Mouse (Mus musculus) embryo, embryonic 11.5 days (tissue): Measurements from ENCODE around the gene Rbfox2.
A peak's percentile ranks its signal among the peaks of the same experiment; 100 is the strongest.

Source experiments
- DNase-seq: peaks from one replicate; pipeline ENCODE4 v3.0.0-alpha.2; 2012; ENCODE audit warnings: low read depth, low spot score

Rbfox2 gene

DNA sequence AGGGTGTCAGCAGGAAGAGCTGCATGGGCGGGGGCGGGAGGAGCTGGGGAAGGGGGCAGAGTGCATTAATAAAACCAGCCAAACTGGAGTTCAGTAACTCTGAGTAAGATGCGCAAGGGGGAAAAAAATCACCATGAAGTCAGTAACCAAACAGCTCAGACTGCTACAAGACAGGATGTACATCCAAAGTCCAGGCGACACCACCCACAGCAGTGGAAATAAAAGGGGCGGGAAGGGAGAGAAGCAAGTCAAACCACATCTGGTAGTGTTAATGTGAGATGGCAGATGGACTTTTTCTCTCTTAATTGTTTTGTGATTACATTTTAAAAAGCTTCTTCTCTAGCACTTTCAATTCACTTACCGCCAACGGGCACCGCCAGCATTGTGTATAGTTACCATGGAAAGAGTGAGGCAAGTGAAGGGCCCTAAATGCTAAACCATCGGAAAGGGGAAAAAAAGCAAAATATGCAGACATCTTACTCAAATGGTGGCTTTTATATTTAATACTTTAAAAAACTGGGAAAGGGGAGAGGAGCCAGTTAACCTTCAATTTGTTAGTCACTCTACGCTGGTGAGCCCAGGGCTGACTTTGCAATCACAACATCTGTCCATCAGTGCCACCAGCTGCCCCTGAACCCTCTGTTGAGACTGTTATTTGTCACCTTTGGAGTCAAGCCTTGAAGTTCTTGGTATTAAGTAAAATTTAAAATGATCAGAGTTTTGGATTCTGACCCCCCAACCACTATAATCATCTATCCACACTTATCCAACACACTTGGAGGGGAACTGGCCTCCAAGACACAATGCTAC lies 202.2 kb downstream of the Rbfox2 start:
- no peak for DNase-seq

DNA sequence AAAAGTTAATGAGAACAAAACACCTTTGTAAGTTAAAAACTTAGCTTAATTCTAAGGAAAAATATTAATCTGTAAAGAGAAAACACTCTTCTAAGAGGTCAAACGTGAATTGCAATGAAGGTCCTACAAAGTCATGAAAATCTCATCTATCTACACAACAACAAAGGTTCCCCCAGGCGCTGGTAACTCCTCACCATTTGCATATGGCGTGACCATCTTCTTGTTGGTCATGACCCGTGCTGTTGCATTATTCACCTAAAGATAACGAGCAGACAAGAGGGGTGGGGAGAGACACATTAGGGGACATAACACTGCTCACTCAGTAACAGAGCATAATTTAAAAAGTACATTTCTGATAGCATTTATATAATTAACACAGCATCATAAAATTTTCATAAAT lies 204.1 kb downstream of the Rbfox2 start:
- no peak for DNase-seq

DNA sequence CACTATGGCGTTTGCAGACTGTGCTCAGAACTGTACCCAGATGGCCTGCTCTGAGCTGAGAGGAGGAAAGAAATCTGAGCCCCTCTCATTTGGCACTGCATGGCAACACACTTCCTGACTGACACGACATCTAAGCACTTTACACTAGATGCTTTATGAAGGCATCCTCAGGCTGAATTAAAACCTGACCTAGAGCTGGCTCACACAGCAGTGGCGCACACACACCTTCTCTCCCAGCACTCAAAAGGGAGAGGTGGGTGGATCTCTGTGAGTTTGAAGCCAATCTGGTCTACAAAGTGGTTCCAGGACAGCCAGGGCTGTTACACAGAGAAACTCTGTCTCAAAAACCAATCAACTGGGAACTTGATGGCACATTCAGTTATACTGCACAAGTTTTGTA lies 207.0 kb downstream of the Rbfox2 start:
- DNase-seq = no peak

DNA sequence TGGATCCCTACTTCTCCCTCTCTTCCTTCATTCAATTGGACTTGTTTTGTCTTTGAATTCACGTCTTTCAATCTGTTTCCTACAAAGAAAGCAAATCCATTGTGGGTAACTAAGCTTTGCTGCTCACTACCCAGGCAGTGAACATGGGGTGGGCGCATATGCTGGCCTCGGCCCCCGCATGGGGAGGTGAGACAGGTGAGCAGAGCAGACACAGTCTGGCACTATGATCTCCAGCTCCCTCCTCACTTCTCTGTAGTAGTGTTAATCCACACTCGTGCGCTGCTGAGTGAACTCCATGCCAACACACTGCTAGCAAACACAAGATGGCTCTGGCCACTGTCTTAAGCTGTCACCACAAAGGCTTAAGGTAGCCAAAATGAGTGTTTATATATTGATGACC lies 209.4 kb downstream of the Rbfox2 start:
- DNase-seq = no peak

DNA sequence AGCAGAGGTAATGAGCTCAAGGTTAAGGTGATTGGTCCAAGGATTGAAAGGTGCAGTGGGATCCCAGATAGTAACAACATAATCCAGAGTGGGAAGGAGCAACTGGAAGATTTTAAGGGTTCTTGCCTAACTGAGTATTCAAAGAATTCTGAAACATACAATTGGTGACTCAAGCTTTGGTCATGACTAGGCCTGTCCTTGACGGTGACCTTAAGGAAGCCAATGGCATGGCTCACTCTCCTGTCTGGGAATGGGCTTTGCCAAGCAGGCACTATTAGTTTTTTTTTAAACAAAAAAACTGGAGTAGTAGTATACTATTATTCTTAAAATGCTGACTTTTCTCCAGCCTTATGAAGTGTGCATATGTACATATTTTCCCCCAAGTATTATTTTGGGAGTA lies 211.6 kb downstream of the Rbfox2 start:
- no peak for DNase-seq

DNA sequence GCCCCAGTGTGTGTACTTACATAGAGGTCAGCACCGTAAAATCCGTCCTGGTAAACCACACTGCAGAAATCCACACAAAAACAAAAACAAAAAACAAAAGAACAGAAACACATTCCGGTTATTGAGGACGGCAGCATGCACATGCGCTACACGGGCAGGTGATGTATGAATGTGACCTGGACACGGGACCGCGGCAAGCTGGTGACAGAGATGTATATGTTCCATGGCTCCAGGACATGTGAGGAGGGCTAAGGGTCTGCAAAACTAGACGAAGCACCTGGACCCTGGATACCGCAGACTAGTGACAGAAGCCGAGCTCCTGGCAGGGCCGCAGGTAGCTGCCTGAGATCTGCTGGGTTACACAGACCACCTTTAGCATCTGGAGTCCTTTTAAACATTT lies 212.4 kb downstream of the Rbfox2 start:
- no peak for DNase-seq

DNA sequence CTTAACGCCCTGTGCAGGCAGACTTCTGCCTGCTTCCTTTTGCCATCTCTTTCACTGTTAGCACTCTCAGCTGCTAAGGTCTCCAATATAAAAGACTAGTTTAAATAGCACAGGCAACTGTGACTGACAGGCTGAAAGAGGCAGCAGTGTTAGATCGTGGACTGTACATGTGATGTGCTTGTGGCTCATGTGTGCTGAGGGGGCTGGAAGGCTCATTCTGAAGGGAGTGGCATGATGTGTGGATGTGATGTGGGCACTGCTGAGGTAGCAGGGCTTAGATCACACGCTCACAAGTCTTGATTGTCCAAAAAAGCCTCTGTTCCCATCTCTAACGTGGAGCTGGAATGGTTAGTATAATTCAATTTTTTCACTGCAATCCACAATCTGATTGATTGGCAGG lies 215.4 kb downstream of the Rbfox2 start:
- no peak for DNase-seq

DNA sequence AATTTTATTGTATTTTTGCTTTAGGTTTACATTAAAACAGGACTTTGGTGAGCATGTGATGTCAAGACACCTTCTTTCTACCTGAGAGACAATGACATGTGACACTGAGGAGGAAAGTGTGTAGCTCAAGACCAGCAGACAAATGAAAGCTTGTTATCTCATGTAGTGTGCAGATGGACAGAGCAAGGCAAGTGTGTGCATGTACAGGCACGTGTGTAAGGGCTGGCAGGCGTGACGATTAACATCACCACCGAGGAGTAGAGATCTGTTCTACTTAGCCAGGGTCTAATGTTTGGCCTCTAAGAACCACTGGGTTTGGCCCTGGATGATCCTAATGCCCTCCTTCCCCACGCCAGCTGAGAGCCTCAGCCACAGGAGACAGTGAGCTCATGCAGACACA lies 216.3 kb downstream of the Rbfox2 start:
- no peak for DNase-seq

DNA sequence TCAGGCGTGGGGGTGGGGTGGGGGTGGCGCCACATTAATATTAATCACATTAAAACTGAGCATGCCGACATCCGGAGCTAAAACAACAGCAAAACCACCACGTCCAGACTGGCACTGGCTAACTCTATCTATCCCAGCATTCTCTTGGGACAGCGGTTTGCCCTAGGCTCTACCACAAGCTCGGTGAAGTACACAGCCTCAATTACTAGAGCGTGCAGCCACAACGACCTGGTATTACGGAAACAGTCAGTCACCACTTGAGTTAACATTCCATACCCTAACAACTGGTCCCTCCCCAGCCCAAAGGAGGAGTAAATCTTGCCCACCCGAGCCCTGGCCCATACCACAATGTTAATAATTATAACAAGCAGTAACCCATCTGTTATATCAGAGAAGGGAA lies 217.6 kb downstream of the Rbfox2 start:
- no peak for DNase-seq

DNA sequence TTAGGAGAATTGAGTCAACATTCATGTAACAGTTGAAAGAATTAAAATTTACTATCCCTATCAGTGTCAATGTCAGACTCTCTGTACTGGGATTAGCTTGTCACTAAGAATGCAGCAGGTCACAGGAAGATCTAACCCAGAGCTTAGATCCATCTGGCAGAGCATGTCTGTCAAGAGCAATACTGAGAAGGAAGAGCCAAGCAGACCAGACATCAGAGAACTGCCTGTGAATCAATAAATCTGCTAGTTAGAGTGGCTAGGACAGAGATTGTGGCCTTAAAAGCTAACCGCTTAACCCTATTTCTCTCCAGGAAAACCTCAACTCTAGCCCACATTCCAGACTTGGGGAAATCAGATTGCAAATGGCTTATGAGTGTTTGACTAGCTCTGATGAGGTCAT lies 220.3 kb downstream of the Rbfox2 start:
- DNase-seq = no peak

DNA sequence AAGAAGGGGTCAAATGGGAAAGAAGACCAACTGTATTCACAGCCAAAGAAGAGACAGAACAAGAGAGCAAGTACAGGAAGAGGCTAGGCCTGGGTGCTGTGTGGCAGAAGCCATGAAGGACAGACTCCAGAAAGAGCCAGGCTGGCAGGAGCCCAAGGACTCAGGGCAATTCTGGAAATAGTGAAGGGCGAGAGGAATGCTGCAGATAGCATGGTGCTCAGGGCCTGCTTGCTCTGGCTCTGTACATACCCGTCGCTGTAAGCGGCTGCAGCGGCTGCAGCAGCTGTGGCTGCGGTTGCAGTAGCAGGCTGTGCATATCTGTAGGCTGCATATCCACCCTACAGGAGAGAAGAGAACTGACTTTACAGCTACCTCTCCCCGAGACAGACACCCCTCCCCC lies 221.0 kb downstream of the Rbfox2 start:
- DNase-seq = no peak

DNA sequence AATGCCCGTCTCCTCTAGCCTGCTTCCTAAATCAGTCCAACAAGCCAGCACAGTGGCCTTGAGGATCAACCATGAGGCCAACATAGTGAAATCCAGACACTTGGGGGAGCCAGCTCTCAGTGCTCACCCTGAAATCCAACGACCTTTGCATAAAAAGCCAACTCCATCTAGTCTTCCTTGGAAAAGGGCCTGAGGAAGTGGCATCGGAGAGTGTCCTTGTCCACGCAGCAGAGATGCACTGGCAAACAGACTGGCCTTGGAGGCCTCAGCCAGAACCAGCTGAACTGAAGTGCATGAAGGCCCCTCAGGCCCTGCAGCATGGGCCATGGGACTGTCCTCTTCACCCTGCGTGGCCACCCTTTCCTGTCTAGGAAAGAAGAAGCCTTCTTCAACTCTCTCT lies 225.3 kb downstream of the Rbfox2 start:
- DNase-seq = no peak

DNA sequence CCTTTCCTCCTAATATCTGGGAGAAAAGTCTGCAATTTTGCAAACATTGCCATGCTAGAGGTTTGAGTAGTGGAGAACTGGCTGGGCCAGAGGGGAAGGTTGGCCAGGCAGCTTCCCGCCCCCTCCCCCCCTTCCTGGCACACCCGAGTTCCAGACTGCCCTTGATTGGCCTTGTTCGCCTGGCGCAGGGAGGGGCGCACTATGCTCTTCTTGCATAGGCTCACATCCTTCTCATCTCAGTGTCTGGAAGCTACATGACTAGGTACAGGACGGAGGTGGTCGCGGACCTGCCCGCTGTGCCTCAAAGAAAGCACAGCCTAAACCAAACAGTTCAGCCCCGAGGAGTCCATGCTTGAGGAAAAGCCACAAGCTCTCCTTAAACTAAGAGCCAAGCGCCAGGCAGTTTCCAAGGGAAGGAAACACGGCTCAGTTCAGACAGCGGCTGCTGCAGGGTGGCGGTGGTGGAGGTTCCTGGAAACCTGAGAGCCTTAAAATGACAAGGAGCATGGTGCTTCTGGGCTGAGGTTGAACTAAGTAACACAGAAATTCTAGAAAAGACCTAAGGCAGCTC lies 226.0 kb downstream of the Rbfox2 start:
- DNase-seq = no peak

DNA sequence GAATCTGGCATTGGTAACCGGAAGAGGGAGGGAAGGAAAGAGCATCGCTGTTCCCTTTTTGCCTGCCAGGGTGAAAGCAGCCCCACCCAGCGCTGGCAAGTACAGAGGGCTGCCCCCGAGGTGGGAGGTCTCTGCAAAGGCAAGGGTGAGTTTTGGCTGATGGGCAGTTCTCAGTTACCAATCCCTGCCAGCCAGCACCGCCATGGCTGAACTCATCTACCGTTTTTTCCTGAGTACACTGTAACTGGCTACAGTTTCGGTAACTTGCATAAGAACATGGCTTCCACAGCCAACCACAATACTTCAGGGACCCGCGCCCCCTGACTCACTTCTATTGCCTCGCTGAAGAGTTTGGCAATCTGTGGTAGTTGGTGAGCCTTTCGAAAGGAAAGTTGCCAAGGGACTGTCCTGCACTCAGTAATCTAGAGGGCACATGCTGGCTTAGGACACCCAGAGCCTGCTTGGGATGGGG lies 226.9 kb downstream of the Rbfox2 start:
- DNase-seq = no peak

DNA sequence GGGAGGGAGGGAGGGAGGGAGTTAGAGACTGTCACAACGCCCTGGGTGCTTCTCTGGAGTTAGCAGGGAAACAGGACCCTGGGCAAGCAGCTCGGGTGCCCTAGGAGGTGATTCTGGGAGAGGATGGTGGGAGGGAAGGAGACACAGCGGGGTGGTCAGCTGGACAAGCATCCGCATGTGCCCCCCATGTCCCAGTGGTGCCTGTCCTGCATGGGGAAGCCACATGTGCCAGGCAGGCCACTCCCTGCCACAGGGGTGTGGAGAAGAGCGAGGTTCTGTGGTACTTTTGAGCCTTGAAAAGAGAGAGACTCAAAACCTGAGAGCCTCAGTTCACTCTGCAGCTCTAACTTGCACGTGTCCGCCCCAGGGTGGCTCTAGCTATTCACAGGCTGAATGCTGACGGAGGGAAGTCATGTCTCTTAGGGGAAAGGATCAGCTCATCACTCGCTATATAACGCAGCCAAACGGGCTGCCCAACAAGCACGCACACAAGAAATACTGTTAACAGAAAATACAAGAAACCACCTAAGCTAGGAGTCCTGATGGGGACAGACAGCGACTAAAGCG lies 227.5 kb downstream of the Rbfox2 start:
- DNase-seq = no peak

DNA sequence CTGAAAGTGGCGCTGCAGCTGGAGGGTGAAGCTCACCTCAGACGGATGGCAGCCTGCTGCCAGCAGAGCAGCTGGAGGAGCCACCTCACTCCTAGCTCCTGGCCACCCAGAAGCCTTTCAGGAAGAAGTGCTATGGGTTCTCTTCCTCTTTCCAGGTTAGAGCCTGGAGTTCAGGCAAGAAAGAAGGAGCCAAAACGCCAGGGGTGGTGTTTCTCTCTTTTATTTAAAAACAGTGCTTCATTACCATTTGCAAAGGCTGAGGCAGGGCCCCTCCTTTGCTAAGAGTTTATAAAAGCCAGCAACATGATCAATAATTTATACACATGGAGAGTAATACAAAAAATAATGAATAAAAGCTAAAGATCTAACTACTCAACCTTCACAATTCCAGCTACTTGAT lies 228.0 kb downstream of the Rbfox2 start:
- DNase-seq = no peak

DNA sequence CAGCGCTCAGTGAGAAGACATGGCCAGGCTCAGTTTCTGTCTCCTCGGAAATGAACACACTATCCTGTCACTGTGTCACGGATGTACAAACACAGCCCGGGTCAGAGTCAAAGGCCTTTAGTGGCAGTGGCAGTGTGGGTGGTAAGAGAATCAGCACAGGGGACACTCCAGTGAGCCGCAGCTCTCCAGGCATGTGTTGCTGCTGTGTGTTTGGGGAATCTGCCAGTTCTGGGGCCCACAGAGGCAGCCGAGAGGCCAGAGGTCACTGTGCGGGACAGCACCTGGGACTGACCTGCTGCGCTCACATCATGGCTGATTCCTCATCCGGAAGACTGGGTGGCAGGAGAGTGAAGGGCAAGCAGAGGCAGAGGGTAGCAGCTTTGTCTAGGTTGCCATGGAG lies 228.9 kb downstream of the Rbfox2 start:
- no peak for DNase-seq

DNA sequence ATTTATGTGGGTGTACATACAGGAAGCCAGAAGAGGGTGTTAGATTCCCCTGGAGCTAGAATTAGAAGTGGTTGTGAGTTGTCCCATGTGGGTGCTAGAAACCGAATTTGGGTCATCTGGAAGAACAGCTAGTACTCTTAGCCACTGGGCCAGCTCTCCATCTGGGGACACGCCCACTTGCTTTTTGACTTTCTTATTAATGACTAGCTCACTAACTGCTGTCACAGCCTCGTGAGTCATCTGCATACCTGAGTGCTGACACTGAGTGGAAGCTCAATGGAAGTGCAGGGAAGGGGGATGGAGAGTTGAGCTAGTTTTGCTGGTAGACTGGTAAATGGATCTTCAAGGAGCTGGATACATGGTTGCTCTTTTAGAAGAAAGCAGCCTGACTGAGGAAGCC lies 230.3 kb downstream of the Rbfox2 start:
- no peak for DNase-seq

DNA sequence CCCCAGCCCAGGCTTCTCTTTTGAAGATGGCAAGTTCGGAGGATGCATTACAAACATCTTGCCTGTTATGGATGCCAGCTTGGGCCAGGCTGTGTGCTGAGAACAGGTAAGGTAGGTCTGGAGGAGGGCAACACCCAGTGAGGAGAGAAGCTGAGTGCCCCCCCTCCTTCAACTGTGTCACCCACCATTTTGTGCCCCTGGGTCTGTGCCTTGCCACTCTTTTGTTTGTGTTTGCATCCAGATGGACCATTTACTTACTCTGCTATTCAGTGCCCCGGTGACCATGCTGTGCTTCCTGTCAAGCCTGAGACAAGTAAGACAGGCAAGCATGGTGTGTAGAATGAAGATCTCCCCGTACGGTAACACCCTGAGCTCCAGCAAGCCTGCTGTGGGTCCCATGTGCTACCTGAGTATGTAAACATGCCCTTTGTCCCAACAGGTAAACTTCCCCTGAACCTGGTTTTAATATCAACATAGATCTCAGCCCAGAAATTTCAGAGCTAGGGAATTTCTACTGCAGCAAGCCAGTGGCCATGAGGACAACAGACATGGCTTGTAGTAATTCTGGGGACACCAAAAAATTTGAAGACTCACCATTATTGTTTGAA lies 234.1 kb downstream of the Rbfox2 start:
- DNase-seq = no peak

DNA sequence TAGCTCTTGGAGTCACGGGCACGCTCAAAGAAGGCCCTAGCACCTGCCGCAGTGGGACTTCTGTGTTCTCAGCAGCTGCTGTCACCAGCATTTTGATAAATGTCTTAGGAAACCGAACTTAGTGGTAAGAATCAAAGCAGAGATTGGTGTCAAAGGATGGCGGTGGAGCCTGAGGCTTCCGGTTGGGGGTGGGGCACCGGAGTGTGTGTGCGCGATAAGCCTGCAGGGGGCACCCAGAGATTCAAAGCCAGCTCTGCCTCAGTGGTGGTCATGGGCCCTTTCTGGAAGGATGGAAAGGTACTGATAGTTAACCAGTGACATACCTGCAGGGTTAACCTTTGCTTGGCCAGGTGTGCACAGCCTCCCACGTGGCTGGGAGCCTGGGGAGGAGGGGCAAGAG lies 235.3 kb downstream of the Rbfox2 start:
- DNase-seq = peak; percentile 23

DNA sequence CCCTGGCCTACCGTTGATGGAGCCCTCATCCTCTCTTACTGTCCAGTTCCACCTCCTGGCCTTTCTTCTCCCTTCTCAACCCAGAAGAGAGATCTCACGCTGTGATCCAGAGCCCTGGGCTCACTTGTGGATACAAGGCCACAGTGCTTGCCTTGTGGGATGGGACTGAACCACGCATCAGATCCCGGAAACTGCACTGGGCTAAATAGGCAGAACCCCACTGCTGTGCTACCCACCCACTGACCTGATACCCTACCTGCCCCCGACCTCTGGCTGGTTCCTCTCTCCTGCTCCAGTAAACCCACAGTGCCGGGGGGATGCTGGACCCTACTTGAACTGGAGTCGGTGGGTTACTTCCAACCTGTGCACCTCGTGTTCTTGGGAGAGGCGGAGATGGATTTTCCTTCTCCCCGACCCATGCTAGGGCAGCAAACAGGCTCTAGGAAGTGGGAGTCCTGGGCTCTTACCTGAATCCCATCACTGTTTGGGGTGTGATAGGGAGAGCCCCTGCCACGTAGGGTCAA lies 236.0 kb downstream of the Rbfox2 start:
- DNase-seq = no peak

DNA sequence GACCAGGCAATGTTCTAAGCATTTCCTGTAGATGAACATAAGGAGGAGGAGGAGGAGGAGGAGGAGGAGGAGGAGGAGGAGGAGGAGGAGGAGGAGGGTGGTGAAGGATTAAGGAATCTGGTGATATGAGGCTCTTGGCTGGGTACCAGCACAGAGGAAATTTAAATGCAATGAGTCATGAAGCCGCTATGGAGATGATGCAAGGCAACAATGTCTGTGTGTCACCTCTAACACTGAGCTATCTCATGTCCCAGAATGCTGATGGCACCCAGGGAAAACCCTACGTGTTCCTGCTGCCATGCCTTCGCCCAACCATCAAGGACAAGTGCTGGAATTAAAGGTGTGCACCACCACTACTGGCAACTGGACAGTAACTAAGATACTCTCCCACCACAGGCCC lies 237.8 kb downstream of the Rbfox2 start:
- DNase-seq = no peak

DNA sequence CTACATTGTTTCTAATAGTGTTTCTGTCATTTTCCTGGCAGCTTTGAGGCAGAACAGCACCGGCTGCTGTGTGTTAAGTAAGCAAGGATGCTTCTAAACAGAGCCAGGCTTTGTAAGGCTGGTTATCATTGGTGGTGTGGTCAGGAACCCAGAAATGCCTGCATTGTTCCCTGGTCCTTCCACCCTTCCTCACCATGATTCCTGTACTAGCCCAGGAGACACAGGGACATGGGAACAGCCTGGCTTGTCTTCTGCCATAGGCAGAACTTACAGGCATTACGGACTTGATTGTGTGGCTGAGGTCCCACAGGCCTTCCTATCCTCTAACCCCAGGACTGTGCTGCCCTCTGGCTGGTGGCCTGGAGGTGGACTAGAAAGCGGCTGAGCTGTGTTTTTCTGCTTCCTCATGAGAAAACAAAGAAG lies 238.4 kb downstream of the Rbfox2 start:
- no peak for DNase-seq
